Mouse (Mus musculus): Measurements from ENCODE around the gene Ak1. TPM values are rescaled to one million over a fixed set of nuclear protein-coding genes. Genes with fewer than 3 reads are reported as not detected.
A peak's percentile ranks its signal among the peaks of the same experiment; 100 is the strongest.

The Ak1 gene
- total RNA-seq, 1 experiment = 90.8 TPM

DNA sequence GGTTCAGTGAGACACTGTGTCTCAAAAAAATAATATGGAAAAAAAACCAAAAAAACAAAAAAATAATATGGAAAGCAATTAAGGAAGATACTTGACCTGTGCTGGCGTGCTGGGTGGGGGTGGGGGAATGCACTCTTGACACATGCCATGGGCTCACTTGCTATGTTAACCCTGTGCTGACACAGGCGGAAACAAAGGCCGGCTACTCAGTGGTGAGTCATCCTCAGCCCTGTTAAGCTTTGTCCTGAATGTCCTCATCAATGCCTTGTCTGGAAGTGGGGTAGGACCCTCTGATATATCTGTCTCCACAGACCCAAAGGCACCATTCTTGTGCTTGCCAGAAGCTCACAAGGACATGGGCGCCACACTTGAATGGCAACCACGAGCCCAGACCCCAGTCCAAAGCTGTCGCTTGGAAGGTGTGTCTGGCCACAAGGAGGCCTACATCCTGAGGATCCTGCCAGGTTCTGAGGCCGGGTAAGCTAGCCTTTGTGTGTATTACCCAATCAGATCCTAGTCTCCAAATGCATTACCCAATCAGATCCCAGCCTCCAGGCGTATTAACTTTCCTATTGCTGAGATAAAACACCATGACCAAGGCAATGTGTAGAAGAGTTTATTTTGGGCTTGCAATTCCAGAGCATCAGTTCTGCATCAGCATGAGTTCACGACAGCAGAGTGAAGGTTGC is 50.5 kb downstream of the Ak1 start:
- H3K27ac ChIP-seq (ENCODE audit: insufficient read depth, low read depth, low read length, poor library complexity, severe bottlenecking) = no peak overlapping the region
- in situ Hi-C loops (cut with MboI; ENCODE audit: low sequenced_read_pairs in 2 of 2, unreplicated experiment in 2 of 2) = no loop called here
- no peak for TF ChIP-seq MAFK (IDR thresholded peaks at IDR 0.05; ENCODE audit: insufficient read depth, low read depth, low read length)

DNA sequence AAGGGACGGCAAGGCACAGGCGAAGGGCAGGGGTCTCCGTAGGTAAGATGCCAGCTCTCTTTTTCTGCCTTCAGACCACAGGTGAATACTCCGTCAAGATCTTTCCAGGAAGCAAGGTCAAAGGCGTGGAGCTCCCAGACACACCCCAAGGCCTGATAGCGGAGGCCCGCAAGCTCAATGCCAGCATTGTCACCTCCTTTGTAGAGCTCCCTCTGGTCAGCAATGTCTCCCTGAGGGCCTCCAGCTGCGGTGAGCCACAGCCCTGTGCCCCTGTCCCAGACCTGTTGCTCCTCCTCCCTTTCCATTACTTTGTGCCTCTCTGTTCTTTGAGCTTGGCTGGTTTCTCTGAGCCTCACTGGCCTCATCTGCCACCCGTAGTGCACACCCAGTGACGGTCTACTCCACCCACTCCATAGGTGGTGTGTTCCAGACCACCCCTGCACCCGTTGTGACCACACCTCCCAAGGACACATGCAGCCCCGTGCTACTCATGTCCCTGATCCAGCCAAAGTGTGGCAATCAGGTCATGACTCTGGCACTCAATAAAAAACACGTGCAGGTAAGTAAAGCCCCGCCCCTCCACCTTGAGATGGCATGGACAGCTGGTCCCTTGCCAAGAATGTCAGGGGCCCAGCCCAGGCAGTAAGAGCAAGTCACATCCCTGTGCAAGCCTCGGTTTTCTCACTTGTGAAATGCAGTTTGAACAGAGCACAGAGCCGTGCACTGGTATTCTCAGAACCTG is 51.8 kb downstream of the Ak1 start:
- Histone ChIP-seq H3K4me1 (ENCODE audit: control insufficient read depth in 2 of 2, insufficient read depth in 2 of 2, low read length in 2 of 2, poor library complexity in 1 of 2) (no peaks in the 10 kb centered on the region), H3K9me3 (ENCODE audit: control insufficient read depth, insufficient read depth, low read depth, low read length) (no peaks in the 10 kb centered on the region), H3K36me3 (ENCODE audit: control insufficient read depth, insufficient read depth, low read length, poor library complexity, severe bottlenecking) (peaks cover 29% of the 10 kb centered on the region), H3K9ac (ENCODE audit: insufficient read depth, low read depth, low read length, poor library complexity, severe bottlenecking) (no peak overlapping the region), H3K27ac (ENCODE audit: insufficient read depth, low read depth, low read length, poor library complexity, severe bottlenecking) (no peak overlapping the region), H3K4me3 (ENCODE audit: insufficient read depth in 1 of 2, low read depth in 1 of 2, low read length in 2 of 2, poor library complexity in 1 of 2, severe bottlenecking in 1 of 2) (no peak overlapping the region)
- TF ChIP-seq CHD2 (IDR thresholded peaks at IDR 0.05; ENCODE audit: low read depth, low read length) (no peak), ZC3H11A (IDR thresholded peaks at IDR 0.05; ENCODE audit: borderline replicate concordance, low read depth, low read length) (no peak)
- in situ Hi-C loops (cut with MboI; ENCODE audit: low sequenced_read_pairs in 2 of 2, unreplicated experiment in 2 of 2) = no loop called here
- DNase-seq (ENCODE audit: low read depth, low spot score) = no peak

More for the DNA sequence above, 50.5 kb downstream of the Ak1 start:
- Histone ChIP-seq H3K9ac (ENCODE audit: insufficient read depth, low read depth, low read length, poor library complexity, severe bottlenecking) (no peak overlapping the region), H3K4me3 (ENCODE audit: insufficient read depth in 1 of 2, low read depth in 1 of 2, low read length in 2 of 2, poor library complexity in 1 of 2, severe bottlenecking in 1 of 2) (no peak overlapping the region), H3K36me3 (ENCODE audit: control insufficient read depth, insufficient read depth, low read length, poor library complexity, severe bottlenecking) (peaks cover 25% of the 10 kb centered on the region), H3K9me3 (ENCODE audit: control insufficient read depth, insufficient read depth, low read depth, low read length) (no peaks in the 10 kb centered on the region), H3K4me1 (ENCODE audit: control insufficient read depth in 2 of 2, insufficient read depth in 2 of 2, low read length in 2 of 2, poor library complexity in 1 of 2) (no peaks in the 10 kb centered on the region)
- DNase-seq (ENCODE audit: low read depth, low spot score) = no peak

DNA sequence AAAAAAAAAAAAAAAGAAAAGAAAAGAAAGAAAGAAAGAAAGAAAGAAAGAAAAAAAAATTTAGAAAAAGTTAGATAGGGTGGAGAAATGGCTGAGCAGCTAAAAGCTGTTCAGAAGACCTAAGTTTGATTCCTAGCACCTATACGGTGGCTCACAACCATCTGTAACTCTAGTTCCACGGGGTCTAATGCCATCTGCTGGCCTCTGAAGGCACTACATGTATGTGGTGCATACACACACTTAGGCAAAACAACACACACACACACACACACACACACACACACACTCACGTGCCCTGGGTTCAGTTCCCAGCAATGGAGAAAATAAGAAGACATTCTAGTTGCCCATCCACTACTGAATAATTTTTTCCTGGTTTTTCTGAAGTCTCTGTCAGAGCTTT is 55.3 kb downstream of the Ak1 start:
- Histone ChIP-seq H3K9me3 (ENCODE audit: control insufficient read depth, insufficient read depth, low read depth, low read length) (no peaks in the 10 kb centered on the region), H3K27ac (ENCODE audit: insufficient read depth, low read depth, low read length, poor library complexity, severe bottlenecking) (no peak overlapping the region), H3K36me3 (ENCODE audit: control insufficient read depth, insufficient read depth, low read length, poor library complexity, severe bottlenecking) (peaks cover 31% of the 10 kb centered on the region; the same call in 1 of the 2 replicates), H3K4me3 (ENCODE audit: insufficient read depth in 1 of 2, low read depth in 1 of 2, low read length in 2 of 2, poor library complexity in 1 of 2, severe bottlenecking in 1 of 2) (no peak overlapping the region), H3K4me1 (ENCODE audit: control insufficient read depth in 2 of 2, insufficient read depth in 2 of 2, low read length in 2 of 2, poor library complexity in 1 of 2) (0 out of 4 replicates have a peak, but pooled peaks cover 2% of the 10 kb centered on the region in 2 experiments), H3K9ac (ENCODE audit: insufficient read depth, low read depth, low read length, poor library complexity, severe bottlenecking) (no peak overlapping the region)
- DNase-seq (ENCODE audit: low read depth, low spot score) = no peak
- TF ChIP-seq ZC3H11A (IDR thresholded peaks at IDR 0.05; ENCODE audit: borderline replicate concordance, low read depth, low read length) = peak; percentile 15; the same call in 1 of the 2 replicates
- no peak for TF ChIP-seq HCFC1 (IDR thresholded peaks at IDR 0.05; ENCODE audit: borderline replicate concordance, insufficient read depth, low read length)
- in situ Hi-C loops (cut with MboI; ENCODE audit: low sequenced_read_pairs in 2 of 2, unreplicated experiment in 2 of 2) = no loop called here

DNA sequence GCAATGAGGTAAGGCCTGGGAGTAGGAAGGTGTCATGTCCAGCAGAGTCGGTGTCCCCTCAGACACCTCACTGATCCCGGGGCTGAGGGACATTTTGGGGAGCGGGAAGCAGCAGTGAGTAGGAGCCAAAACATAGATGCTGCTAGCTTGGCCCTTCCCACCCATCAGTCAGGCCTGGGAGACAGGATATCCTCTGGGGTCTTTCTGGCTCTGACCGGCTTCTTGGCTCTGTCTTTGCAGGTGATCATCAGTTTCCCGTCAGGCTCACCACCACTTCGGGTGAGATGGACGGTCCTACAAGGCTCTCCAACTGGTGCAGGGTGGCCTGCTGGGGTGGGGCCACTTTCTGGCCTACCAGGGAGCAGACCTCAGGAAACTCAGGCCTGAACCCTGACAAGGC is 56.1 kb downstream of the Ak1 start:
- H3K9ac ChIP-seq (ENCODE audit: insufficient read depth, low read depth, low read length, poor library complexity, severe bottlenecking) = no peak overlapping the region
- in situ Hi-C loops (cut with MboI; ENCODE audit: low sequenced_read_pairs in 2 of 2, unreplicated experiment in 2 of 2) = no loop called here
- H3K27ac ChIP-seq (ENCODE audit: insufficient read depth, low read depth, low read length, poor library complexity, severe bottlenecking) = no peak overlapping the region
- H3K4me1 ChIP-seq (ENCODE audit: control insufficient read depth in 2 of 2, insufficient read depth in 2 of 2, low read length in 2 of 2, poor library complexity in 1 of 2) = 0 out of 4 replicates have a peak, but pooled peaks cover 2% of the 10 kb centered on the region in 2 experiments
- TF ChIP-seq MAFK (IDR thresholded peaks at IDR 0.05; ENCODE audit: insufficient read depth, low read depth, low read length) (no peak), CHD2 (IDR thresholded peaks at IDR 0.05; ENCODE audit: low read depth, low read length) (no peak), ZNF384 (IDR thresholded peaks at IDR 0.05; ENCODE audit: low read depth, low read length) (no peak), ZC3H11A (IDR thresholded peaks at IDR 0.05; ENCODE audit: borderline replicate concordance, low read depth, low read length) (no peak), HCFC1 (IDR thresholded peaks at IDR 0.05; ENCODE audit: borderline replicate concordance, insufficient read depth, low read length) (no peak)
- DNase-seq (ENCODE audit: low read depth, low spot score) = no peak
- no peak overlapping the region for H3K4me3 ChIP-seq (ENCODE audit: insufficient read depth in 1 of 2, low read depth in 1 of 2, low read length in 2 of 2, poor library complexity in 1 of 2, severe bottlenecking in 1 of 2)
- H3K36me3 ChIP-seq (ENCODE audit: control insufficient read depth, insufficient read depth, low read length, poor library complexity, severe bottlenecking) = peaks cover 34% of the 10 kb centered on the region
- H3K9me3 ChIP-seq (ENCODE audit: control insufficient read depth, insufficient read depth, low read depth, low read length) = no peaks in the 10 kb centered on the region

GRCm38 (mm10) chr2:32680051-32680451 is 58.5 kb downstream of the Ak1 start:
- Histone ChIP-seq H3K4me3 (ENCODE audit: insufficient read depth in 1 of 2, low read depth in 1 of 2, low read length in 2 of 2, poor library complexity in 1 of 2, severe bottlenecking in 1 of 2) (no peak overlapping the region), H3K9me3 (ENCODE audit: control insufficient read depth, insufficient read depth, low read depth, low read length) (no peaks in the 10 kb centered on the region), H3K4me1 (ENCODE audit: control insufficient read depth in 2 of 2, insufficient read depth in 2 of 2, low read length in 2 of 2, poor library complexity in 1 of 2) (peaks cover 2 to 6% of the 10 kb centered on the region in 2 experiments; a peak in 1 of 4 replicates), H3K9ac (ENCODE audit: insufficient read depth, low read depth, low read length, poor library complexity, severe bottlenecking) (no peak overlapping the region), H3K27ac (ENCODE audit: insufficient read depth, low read depth, low read length, poor library complexity, severe bottlenecking) (no peak overlapping the region), H3K36me3 (ENCODE audit: control insufficient read depth, insufficient read depth, low read length, poor library complexity, severe bottlenecking) (peaks cover 41% of the 10 kb centered on the region)
- in situ Hi-C loops (cut with MboI; ENCODE audit: low sequenced_read_pairs in 2 of 2, unreplicated experiment in 2 of 2) = no loop called here
- no peak for TF ChIP-seq ZC3H11A (IDR thresholded peaks at IDR 0.05; ENCODE audit: borderline replicate concordance, low read depth, low read length)
- TF ChIP-seq HCFC1 (IDR thresholded peaks at IDR 0.05; ENCODE audit: borderline replicate concordance, insufficient read depth, low read length) = no peak
- TF ChIP-seq ZNF384 (IDR thresholded peaks at IDR 0.05; ENCODE audit: low read depth, low read length) = no peak
- no peak for TF ChIP-seq MAFK (IDR thresholded peaks at IDR 0.05; ENCODE audit: insufficient read depth, low read depth, low read length)
- TF ChIP-seq CHD2 (IDR thresholded peaks at IDR 0.05; ENCODE audit: low read depth, low read length) = no peak
- no peak for DNase-seq (ENCODE audit: low read depth, low spot score)

Measured in ES-E14 (cell line).